8 mouse cellular contexts compared by ENCODE assay signal in the genomic region with DNA sequence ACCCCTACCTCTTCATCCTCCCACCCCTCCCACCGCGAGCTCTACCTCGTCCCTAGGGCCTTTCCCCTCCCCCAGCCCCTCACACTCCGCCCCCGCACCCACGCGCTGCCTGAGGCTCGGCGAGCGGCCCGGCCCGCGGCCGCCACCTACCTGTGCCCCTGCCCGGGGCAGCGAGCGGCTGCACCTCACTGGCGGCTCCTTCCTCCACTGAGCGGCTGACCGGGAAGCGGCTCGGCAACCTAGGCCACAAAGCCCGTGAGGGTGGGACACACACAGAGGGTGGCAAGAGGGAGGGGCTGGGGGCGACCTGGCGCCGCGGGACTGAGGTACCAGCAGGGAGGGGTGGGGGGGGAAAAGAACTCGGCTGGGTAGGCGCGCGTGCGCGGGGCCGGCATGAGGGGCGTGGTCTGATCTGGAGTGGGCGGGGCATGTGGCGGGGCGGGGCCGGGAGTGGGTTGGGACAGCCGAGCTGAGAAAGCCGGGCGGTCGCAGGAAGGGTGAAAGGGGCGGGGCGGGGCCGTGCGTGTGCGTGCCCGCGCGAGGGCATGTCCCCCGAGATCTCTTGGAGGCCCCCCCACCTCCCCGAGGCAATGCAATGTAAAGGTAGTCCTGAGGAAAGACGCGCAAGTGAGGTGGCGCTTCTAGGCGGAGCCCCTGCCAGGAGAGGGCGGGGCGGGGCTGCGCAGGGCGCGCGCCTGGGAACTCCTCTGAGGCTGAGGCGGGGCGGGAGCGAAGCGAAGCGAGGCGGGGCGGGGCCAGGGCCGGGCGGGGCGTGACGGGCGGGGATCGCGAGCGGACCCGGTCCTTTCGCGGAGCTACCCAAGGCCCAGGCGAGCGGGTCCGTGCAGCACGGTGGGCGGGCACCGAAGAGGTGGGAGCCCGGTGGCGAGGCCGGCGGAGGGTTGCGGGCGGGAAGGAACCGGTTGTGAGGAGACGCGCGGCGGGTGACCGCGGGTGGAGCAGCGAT. TPM values are rescaled to one million over a fixed set of nuclear protein-coding genes. Genes with fewer than 3 reads are reported as not detected.
DNase-seq lines count a peak whose midpoint lies in the region; ATAC-seq and TF ChIP-seq lines count a peak whose summit lies in the region.

Lrrc42 (minus strand) TSS at position 408 of the 967 bp plus-strand sequence.
Hspb11 (plus strand) TSS at position 469 of the 967 bp plus-strand sequence.

- no peaks in the 10 kb centered on the region for H3K27me3 ChIP-seq in Patski
- H3K27me3 ChIP-seq in hindbrain, embryonic 13.5 days, result no peaks in the 10 kb centered on the region

- WGBS in hindbrain, embryonic 13.5 days, result under 1% methylated on average over 94 of the region's 101 CpGs

- peak; percentile 69 for DNase-seq in Patski (ENCODE audit: low read depth, low spot score)
- DNase-seq in cerebellum, postnatal 14 days, result peak; percentile 97 to 98
- peak; percentile 89 to 90 for DNase-seq in frontal cortex, postnatal 14 days (ENCODE audit: low spot score in 2 of 2)
- DNase-seq in layer of hippocampus, postnatal 25 days (ENCODE audit: extremely low spot score in 1 of 2, low spot score in 1 of 2), result peak; percentile 82 to 85
- peak; percentile 96 for DNase-seq in lung, postnatal 25 days (ENCODE audit: low spot score)
- peak; percentile 96 for DNase-seq in retina, embryonic 14.5 days (ENCODE audit: low spot score)
- peak; percentile 99 for DNase-seq in thymus, postnatal 4 days

- peak; percentile 96 for ATAC-seq in Patski
- ATAC-seq in hindbrain, embryonic 13.5 days (ENCODE audit: low FRiP score), result peak; percentile 96

- H3K4me3 ChIP-seq in hindbrain, embryonic 13.5 days, result peak within 1 kb of the TSS; percentile 78

- peak within 1 kb of the TSS; percentile 94 for H3K27ac ChIP-seq in hindbrain, embryonic 13.5 days

- no peaks in the 10 kb centered on the region for H3K36me3 ChIP-seq in hindbrain, embryonic 13.5 days

- peak within 1 kb of the TSS; percentile 70 for H3K4me2 ChIP-seq in hindbrain, embryonic 13.5 days

- POLR2A ChIA-PET in Patski (lab: Charles Lee), result no interaction called here

- no peaks in the 10 kb centered on the region for H3K9me3 ChIP-seq in hindbrain, embryonic 13.5 days

- TF ChIP-seq CTCF in Patski (IDR thresholded peaks at IDR 0.05), result peak; percentile 69

- H3K4me1 ChIP-seq in hindbrain, embryonic 13.5 days (replicated peaks), result peaks cover 44% of the 10 kb centered on the region

- peak within 1 kb of the TSS; percentile 87 for H3K9ac ChIP-seq in hindbrain, embryonic 13.5 days

- CTCF ChIA-PET in Patski (lab: Charles Lee), result interaction anchor here (1.9 kb wide), 1 partner anchor 10 kb away, joined by 6 read pairs; no protein-coding TSS in a partner anchor

- in situ Hi-C loops in Patski (cut with MboI; ENCODE audit: low pct_unique_long_range_greater_than_20kb), result no loop called here

RNA-seq across cellular contexts. Expression of gene Lrrc42, which starts in this region (rescaled TPM):
- 69.2 TPM for polyA plus RNA-seq in Patski (2021)
- polyA plus RNA-seq in hindbrain, embryonic 13.5 days (2015; fragmentation: Nextera tagmentation; extraction: Ambion mirVana), result 56.8 and 59.4 TPM in 2 replicates
- 10 to 100 TPM; 33.2 to 40.4 TPM for total RNA-seq in layer of hippocampus, postnatal 25 days (2021)

RNA-seq across cellular contexts. Expression of gene Hspb11, which starts in this region (rescaled TPM):
- polyA plus RNA-seq in Patski (2021), result 32.5 TPM
- 43.5 and 44.7 TPM in 2 replicates for polyA plus RNA-seq in hindbrain, embryonic 13.5 days (2015; fragmentation: Nextera tagmentation; extraction: Ambion mirVana)
- 10 to 100 TPM; 24.0 to 25.9 TPM for total RNA-seq in layer of hippocampus, postnatal 25 days (2021)

Comparison
In these comparisons a context has a peak if more than half of its experiments do, and no peak if none do; other contexts are left out.
1. Peak in every context shown above with its lines: DNase-seq, ATAC-seq, H3K4me3 ChIP-seq and H3K27ac ChIP-seq.